Mouse (Mus musculus): ENCODE results near the gene Etfb. TPM values are rescaled to one million over a fixed set of nuclear protein-coding genes. Genes with fewer than 3 reads are reported as not detected.

The Etfb gene
- 91.5 TPM for polyA plus RNA-seq (2015; fragmentation: Illumina TruSeq; extraction: RNeasy Lipid Tissue Mini Kit (QIAGEN cat#74804); ENCODE audit: low read depth, low replicate concordance)

GRCm38 (mm10) chr7:43443917-43444293 lies at the start of gene Etfb, which contains the start of gene Gm45233:
Gene Etfb (plus strand): TSS chr7:43444083.
Gene Gm45233 (plus strand): TSS chr7:43444128.

GRCm38 (mm10) chr7:43408131-43408553 lies 35.7 kb upstream of the Etfb start, which contains the start of gene Siglecg:
Gene Siglecg (plus strand): TSS chr7:43408204.

GRCm38 (mm10) chr7:43427406-43427805 lies 16.5 kb upstream of the Etfb start, which contains the start of gene Lim2:
Gene Lim2 (plus strand): TSS chr7:43427670.

GRCm38 (mm10) chr7:43436341-43437255 lies 7.3 kb upstream of the Etfb start, which contains the start of gene Nkg7:
Gene Nkg7 (plus strand): TSS chr7:43437073.

GRCm38 (mm10) chr7:43440482-43440881 lies 3.4 kb upstream of the Etfb start, which contains the start of gene Cldnd2:
Gene Cldnd2 (plus strand): TSS chr7:43440782.

GRCm38 (mm10) chr7:43462851-43463250 lies 19.0 kb downstream of the Etfb start, which contains the start of gene Vsig10l:
Gene Vsig10l (plus strand): TSS chr7:43463151.

GRCm38 (mm10) chr7:43489631-43490125 lies 45.8 kb downstream of the Etfb start, which contains the start of gene Iglon5:
Gene Iglon5 (minus strand): TSS chr7:43490075.

Other genes with a start within 250 kb of the Etfb start
- gene Zfp715, start 130.8 kb upstream of the Etfb start, polyA plus RNA-seq (2015; fragmentation: Illumina TruSeq; extraction: RNeasy Lipid Tissue Mini Kit (QIAGEN cat#74804); ENCODE audit: low read depth, low replicate concordance) = 28.3 TPM
- 0.48 TPM for gene Siglecf, start 92.7 kb upstream of the Etfb start, polyA plus RNA-seq (2015; fragmentation: Illumina TruSeq; extraction: RNeasy Lipid Tissue Mini Kit (QIAGEN cat#74804); ENCODE audit: low read depth, low replicate concordance)
- not detected for gene Siglecg, start 35.9 kb upstream of the Etfb start, polyA plus RNA-seq (2015; fragmentation: Illumina TruSeq; extraction: RNeasy Lipid Tissue Mini Kit (QIAGEN cat#74804); ENCODE audit: low read depth, low replicate concordance)
- gene Lim2, start 16.4 kb upstream of the Etfb start, polyA plus RNA-seq (2015; fragmentation: Illumina TruSeq; extraction: RNeasy Lipid Tissue Mini Kit (QIAGEN cat#74804); ENCODE audit: low read depth, low replicate concordance) = not detected
- gene Nkg7, start 7.0 kb upstream of the Etfb start, polyA plus RNA-seq (2015; fragmentation: Illumina TruSeq; extraction: RNeasy Lipid Tissue Mini Kit (QIAGEN cat#74804); ENCODE audit: low read depth, low replicate concordance) = not detected
- not detected for gene Cldnd2, start 3.3 kb upstream of the Etfb start, polyA plus RNA-seq (2015; fragmentation: Illumina TruSeq; extraction: RNeasy Lipid Tissue Mini Kit (QIAGEN cat#74804); ENCODE audit: low read depth, low replicate concordance)
- gene Gm45233, start within 50 bp of the Etfb start, polyA plus RNA-seq (2015; fragmentation: Illumina TruSeq; extraction: RNeasy Lipid Tissue Mini Kit (QIAGEN cat#74804); ENCODE audit: low read depth, low replicate concordance) = 0.70 TPM
- gene Vsig10l, start 19.1 kb downstream of the Etfb start, polyA plus RNA-seq (2015; fragmentation: Illumina TruSeq; extraction: RNeasy Lipid Tissue Mini Kit (QIAGEN cat#74804); ENCODE audit: low read depth, low replicate concordance) = 2.1 TPM
- gene Iglon5, start 46.0 kb downstream of the Etfb start, polyA plus RNA-seq (2015; fragmentation: Illumina TruSeq; extraction: RNeasy Lipid Tissue Mini Kit (QIAGEN cat#74804); ENCODE audit: low read depth, low replicate concordance) = 29.8 TPM
- not detected for gene 4931406B18Rik, start 61.9 kb downstream of the Etfb start, polyA plus RNA-seq (2015; fragmentation: Illumina TruSeq; extraction: RNeasy Lipid Tissue Mini Kit (QIAGEN cat#74804); ENCODE audit: low read depth, low replicate concordance)
- gene Cd33, start 100.3 kb downstream of the Etfb start, polyA plus RNA-seq (2015; fragmentation: Illumina TruSeq; extraction: RNeasy Lipid Tissue Mini Kit (QIAGEN cat#74804); ENCODE audit: low read depth, low replicate concordance) = 5.4 TPM
- gene Zfp658, start 118.2 kb downstream of the Etfb start, polyA plus RNA-seq (2015; fragmentation: Illumina TruSeq; extraction: RNeasy Lipid Tissue Mini Kit (QIAGEN cat#74804); ENCODE audit: low read depth, low replicate concordance) = 6.1 TPM
- 13.2 TPM for gene Zfp719, start 135.5 kb downstream of the Etfb start, polyA plus RNA-seq (2015; fragmentation: Illumina TruSeq; extraction: RNeasy Lipid Tissue Mini Kit (QIAGEN cat#74804); ENCODE audit: low read depth, low replicate concordance)
- not detected for gene Zfp819, start 163.1 kb downstream of the Etfb start, polyA plus RNA-seq (2015; fragmentation: Illumina TruSeq; extraction: RNeasy Lipid Tissue Mini Kit (QIAGEN cat#74804); ENCODE audit: low read depth, low replicate concordance)
- gene Ceacam18, start 190.6 kb downstream of the Etfb start, polyA plus RNA-seq (2015; fragmentation: Illumina TruSeq; extraction: RNeasy Lipid Tissue Mini Kit (QIAGEN cat#74804); ENCODE audit: low read depth, low replicate concordance) = not detected
- gene Siglece, start 216.1 kb downstream of the Etfb start, polyA plus RNA-seq (2015; fragmentation: Illumina TruSeq; extraction: RNeasy Lipid Tissue Mini Kit (QIAGEN cat#74804); ENCODE audit: low read depth, low replicate concordance) = 1.4 TPM
- 6.3 TPM for gene Ctu1, start 227.9 kb downstream of the Etfb start, polyA plus RNA-seq (2015; fragmentation: Illumina TruSeq; extraction: RNeasy Lipid Tissue Mini Kit (QIAGEN cat#74804); ENCODE audit: low read depth, low replicate concordance)
- gene Klk14, start 246.3 kb downstream of the Etfb start, polyA plus RNA-seq (2015; fragmentation: Illumina TruSeq; extraction: RNeasy Lipid Tissue Mini Kit (QIAGEN cat#74804); ENCODE audit: low read depth, low replicate concordance) = not detected

Data from brain, adult 10 weeks (tissue).